Mouse (Mus musculus) brain, embryonic 14.5 days (tissue): ENCODE measurements around the gene Chpf2. TPM values are rescaled to one million over a fixed set of nuclear protein-coding genes. Genes with fewer than 3 reads are reported as not detected.
A peak's percentile ranks its signal among the peaks of the same experiment; 100 is the strongest.

ENCODE experiments used
- DNase-seq: peaks from one replicate; pipeline ENCODE4 v3.0.0-alpha.2; 2011; ENCODE audit warnings: low read depth
- CTCF ChIP-seq: fragments of 200-500 bp; IDR thresholded peaks from 2 replicates; pipeline ENCODE4 v1.5.1; 2012; ENCODE audit warnings: inconsistent platforms, mild to moderate bottlenecking, moderate library complexity, borderline replicate concordance; ENCODE audit not compliant: insufficient read depth, insufficient read length; ENCODE audit errors: extremely low read depth
- POLR2A ChIP-seq: fragments of 200-500 bp; IDR thresholded peaks from 2 replicates; pipeline ENCODE4 v1.6.1; 2012; ENCODE audit warnings: mild to moderate bottlenecking, inconsistent platforms, borderline replicate concordance; ENCODE audit not compliant: poor library complexity, insufficient read depth, insufficient read length, severe bottlenecking; ENCODE audit errors: extremely low read depth
- polyA plus RNA-seq: library from polyadenylated mRNA; depleted of rRNA; stranded (reverse); fragments of >200 nt; gene quantifications from 2 replicates; pipeline ENCODE4 v1.2.3, GENCODE M21; 2012

The Chpf2 gene
- polyA plus RNA-seq, 1 experiment = 21.9 TPM

- DNase-seq = no peak
- TF ChIP-seq POLR2A (no peak), CTCF (no peak)
Measured at GRCm38 (mm10) chr5:24604080-24604655, 17.6 kb downstream of the Chpf2 start.

- DNase-seq = peak; percentile 96
- TF ChIP-seq CTCF (peak; percentile 17; the same call in 1 of the 2 replicates), POLR2A (peak; percentile 85)
Measured at GRCm38 (mm10) chr5:24604656-24605100, 18.1 kb downstream of the Chpf2 start.

- DNase-seq = peak; percentile 64
Measured at GRCm38 (mm10) chr5:24605321-24605979, 18.9 kb downstream of the Chpf2 start.

GRCm38 (mm10) chr5:24605980-24606665, 19.6 kb downstream of the Chpf2 start:
- DNase-seq = peak; percentile 65
- TF ChIP-seq POLR2A (no peak), CTCF (no peak)

More at GRCm38 (mm10) chr5:24605321-24605979, 18.9 kb downstream of the Chpf2 start:
- TF ChIP-seq POLR2A (peak; percentile 12; the same call in 1 of the 2 replicates), CTCF (no peak)

GRCm38 (mm10) chr5:24609388-24609787, 22.8 kb downstream of the Chpf2 start:
- no peak for DNase-seq
- TF ChIP-seq POLR2A (no peak), CTCF (no peak)

GRCm38 (mm10) chr5:24611366-24612301, 25.1 kb downstream of the Chpf2 start:
- peak; percentile 92 for DNase-seq

GRCm38 (mm10) chr5:24612302-24612649, 25.7 kb downstream of the Chpf2 start:
- TF ChIP-seq CTCF (no peak), POLR2A (no peak)
- DNase-seq = no peak

More at GRCm38 (mm10) chr5:24611366-24612301, 25.1 kb downstream of the Chpf2 start:
- TF ChIP-seq CTCF (peak; percentile 13; the same call in 1 of the 2 replicates), POLR2A (no peak)

GRCm38 (mm10) chr5:24615097-24615496, 28.6 kb downstream of the Chpf2 start:
- TF ChIP-seq POLR2A (no peak), CTCF (no peak)
- no peak for DNase-seq

GRCm38 (mm10) chr5:24618921-24619320, 32.4 kb downstream of the Chpf2 start:
- no peak for TF ChIP-seq CTCF
- TF ChIP-seq POLR2A = no peak
- DNase-seq = no peak

GRCm38 (mm10) chr5:24620116-24620515, 33.6 kb downstream of the Chpf2 start:
- TF ChIP-seq POLR2A (no peak), CTCF (no peak)
- DNase-seq = no peak

GRCm38 (mm10) chr5:24620626-24621025, 34.1 kb downstream of the Chpf2 start:
- TF ChIP-seq CTCF (no peak), POLR2A (no peak)
- DNase-seq = no peak
